Mouse (Mus musculus): ENCODE data around the gene Fam32a.
A peak's percentile ranks its signal among the peaks of the same experiment; 100 is the strongest.

Fam32a gene

GRCm38 (mm10) chr8:72240951-72241350 is 21.4 kb downstream of the Fam32a start:
- peak; percentile 56 for DNase-seq

GRCm38 (mm10) chr8:72242226-72242625 is 22.7 kb downstream of the Fam32a start:
- no peak for DNase-seq

GRCm38 (mm10) chr8:72244610-72245009 is 25.1 kb downstream of the Fam32a start:
- DNase-seq: no peak

- DNase-seq: no peak
These were observed 37.8 kb downstream of the Fam32a start for GRCm38 (mm10) chr8:72257171-72257901.

GRCm38 (mm10) chr8:72257902-72258238 is 38.3 kb downstream of the Fam32a start:
- DNase-seq: no peak

- DNase-seq: no peak
These were observed 40.3 kb downstream of the Fam32a start for GRCm38 (mm10) chr8:72259862-72260261.

- no peak for DNase-seq
These were observed 41.1 kb downstream of the Fam32a start for GRCm38 (mm10) chr8:72260585-72260984.

- peak; percentile 24 for DNase-seq
These were observed 41.5 kb downstream of the Fam32a start for GRCm38 (mm10) chr8:72261019-72261418.

GRCm38 (mm10) chr8:72261431-72261830 is 41.9 kb downstream of the Fam32a start:
- DNase-seq: no peak

GRCm38 (mm10) chr8:72261872-72262271 is 42.3 kb downstream of the Fam32a start:
- no peak for DNase-seq

GRCm38 (mm10) chr8:72262756-72263155 is 43.2 kb downstream of the Fam32a start:
- DNase-seq: no peak

GRCm38 (mm10) chr8:72263451-72263850 is 43.9 kb downstream of the Fam32a start:
- no peak for DNase-seq

GRCm38 (mm10) chr8:72265342-72265741 is 45.8 kb downstream of the Fam32a start:
- no peak for DNase-seq

GRCm38 (mm10) chr8:72266671-72267070 is 47.1 kb downstream of the Fam32a start:
- DNase-seq: no peak

- DNase-seq: no peak
These were observed 47.6 kb downstream of the Fam32a start for GRCm38 (mm10) chr8:72267106-72267505.

- DNase-seq: no peak
These were observed 48.8 kb downstream of the Fam32a start for GRCm38 (mm10) chr8:72268356-72268755.

- DNase-seq: no peak
These were observed 51.1 kb downstream of the Fam32a start for GRCm38 (mm10) chr8:72270606-72271005.

GRCm38 (mm10) chr8:72271051-72271660 is 51.6 kb downstream of the Fam32a start:
- DNase-seq: no peak

- DNase-seq: no peak
These were observed 52.2 kb downstream of the Fam32a start for GRCm38 (mm10) chr8:72271691-72272090.

- no peak for DNase-seq
These were observed 52.8 kb downstream of the Fam32a start for GRCm38 (mm10) chr8:72272361-72272760.

- no peak for DNase-seq
These were observed 53.7 kb downstream of the Fam32a start for GRCm38 (mm10) chr8:72273111-72273770.

GRCm38 (mm10) chr8:72273807-72274206 is 54.3 kb downstream of the Fam32a start:
- DNase-seq: no peak

Measured in cerebellum, adult 9-10 months (tissue).